ENCODE assay signal across 10 mouse cellular contexts in the genomic region with DNA sequence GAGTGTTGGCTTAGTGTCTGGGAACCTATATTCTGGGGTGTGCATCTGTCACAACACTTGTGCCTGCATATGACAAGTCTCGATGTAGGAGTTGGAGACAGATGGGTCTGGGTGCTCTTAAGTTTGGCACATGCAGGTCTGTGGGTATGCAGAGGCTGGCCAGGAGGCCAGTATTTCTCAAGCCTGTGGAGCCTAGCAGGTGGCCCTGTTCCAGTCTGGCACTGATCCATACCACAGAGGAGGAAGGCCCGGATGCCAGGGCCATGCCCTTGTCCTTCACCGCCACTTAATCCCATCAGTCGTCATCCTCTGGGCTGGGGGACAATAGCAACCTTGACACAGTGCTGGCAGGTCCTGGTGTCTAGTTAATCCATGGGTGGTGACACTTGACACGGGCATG. TPM values are rescaled to one million over a fixed set of nuclear protein-coding genes. Genes with fewer than 3 reads are reported as not detected.
DNase-seq lines count a peak whose midpoint lies in the region; ATAC-seq and TF ChIP-seq lines count a peak whose summit lies in the region.
"Had no signal": no experiment of that assay in that cellular context is flagged by ENCODE, and none has a peak within 500 bp of the region (broad histone marks: within the 10 kb centered on the region; RNA-seq: fewer than 3 reads in every experiment).

No protein-coding gene starts in this region.

- WGBS in heart, adult 2 months: 38% methylated on average over 5 of the region's 5 CpGs
- WGBS in heart, embryonic 11.5 days (ENCODE audit: insufficient replicate concordance): 65% methylated on average over 5 of the region's 5 CpGs
- WGBS in lung, adult 2 months: 36% methylated on average over 5 of the region's 5 CpGs
- WGBS in hindbrain, embryonic 10.5 days: 74% methylated on average over 5 of the region's 5 CpGs

- H3K9me3 ChIP-seq in heart, embryonic 11.5 days (replicated peaks; ENCODE audit: control insufficient read depth, low read length): no peaks in the 10 kb centered on the region
- H3K9me3 ChIP-seq in hindbrain, embryonic 10.5 days: no peaks in the 10 kb centered on the region
- H3K9me3 ChIP-seq: liver, embryonic 13.5 days; neural tube, embryonic 12.5 days had no signal

- H3K27me3 ChIP-seq in heart, adult 2 months (ENCODE audit: control insufficient read depth, insufficient read depth, low read length): no peaks in the 10 kb centered on the region
- H3K27me3 ChIP-seq in heart, embryonic 11.5 days (ENCODE audit: control insufficient read depth, insufficient read depth, low read length): no peaks in the 10 kb centered on the region
- no peaks in the 10 kb centered on the region for H3K27me3 ChIP-seq in hindbrain, embryonic 10.5 days (ENCODE audit: insufficient read depth, poor library complexity, severe bottlenecking)
- H3K27me3 ChIP-seq: liver, embryonic 13.5 days; neural tube, embryonic 12.5 days had no signal

- no peak overlapping the region for H3K4me3 ChIP-seq in heart, adult 2 months
- no peak overlapping the region for H3K4me3 ChIP-seq in heart, embryonic 11.5 days (ENCODE audit: low read depth, low read length)
- no peak overlapping the region for H3K4me3 ChIP-seq in lung, adult 2 months (replicated peaks; ENCODE audit: extremely low read depth, low read depth, low read length)
- H3K4me3 ChIP-seq in hindbrain, embryonic 10.5 days: no peak overlapping the region
- H3K4me3 ChIP-seq: liver, embryonic 13.5 days; neural tube, embryonic 12.5 days had no signal

- no peak overlapping the region for H3K9ac ChIP-seq in heart, adult 2 months (ENCODE audit: low read depth, low read length)
- no peak overlapping the region for H3K9ac ChIP-seq in heart, embryonic 11.5 days (ENCODE audit: low read depth, low read length)
- H3K9ac ChIP-seq: liver, embryonic 13.5 days; neural tube, embryonic 12.5 days had no signal

- peak; percentile 48 to 66 for DNase-seq in heart, adult 2 months
- DNase-seq in adrenal gland, adult (ENCODE audit: inconsistent age in 2 of 2, low spot score in 1 of 2): peak; percentile 88 to 96
- peak; percentile 40 for DNase-seq in gastrocnemius, postnatal 14 days
- peak; percentile 24 for DNase-seq in lung, adult 2 months
- DNase-seq in spleen, postnatal 36 days (ENCODE audit: low spot score in 2 of 2): no peak
- no peak for DNase-seq in hindbrain, embryonic 10.5 days (ENCODE audit: low spot score)
- DNase-seq in testis, postnatal 14 days (ENCODE audit: low spot score): no peak
- DNase-seq: liver, embryonic 13.5 days had no signal

- no peak for TF ChIP-seq EP300 in heart, adult 2 months (IDR thresholded peaks at IDR 0.05; ENCODE audit: insufficient read depth, low read depth, low read length)

- H3K4me2 ChIP-seq in heart, embryonic 11.5 days: no peak overlapping the region
- H3K4me2 ChIP-seq: liver, embryonic 13.5 days; neural tube, embryonic 12.5 days had no signal

- ATAC-seq in heart, embryonic 11.5 days (replicated peaks; ENCODE audit: insufficient number of reproducible peaks, low FRiP score, low TSS enrichment): no peak

- peaks cover 1% of the 10 kb centered on the region; the same call in 1 of the 2 replicates for H3K4me1 ChIP-seq in heart, adult 2 months (ENCODE audit: control insufficient read depth, insufficient read depth, low read length)
- H3K4me1 ChIP-seq in heart, embryonic 11.5 days (ENCODE audit: control insufficient read depth, insufficient read depth, low read length): no peaks in the 10 kb centered on the region
- H3K4me1 ChIP-seq in lung, adult 2 months (ENCODE audit: control insufficient read depth, insufficient read depth, low read length): no peaks in the 10 kb centered on the region
- peaks cover 15% of the 10 kb centered on the region; the same call in 1 of the 2 replicates for H3K4me1 ChIP-seq in hindbrain, embryonic 10.5 days (replicated peaks)
- H3K4me1 ChIP-seq: liver, embryonic 13.5 days; neural tube, embryonic 12.5 days had no signal

- no peaks in the 10 kb centered on the region for H3K79me2 ChIP-seq in heart, adult 2 months (replicated peaks; ENCODE audit: control insufficient read depth, insufficient read depth, low read length)

- H3K36me3 ChIP-seq in heart, adult 2 months (ENCODE audit: control insufficient read depth, insufficient read depth, low read length): no peaks in the 10 kb centered on the region
- H3K36me3 ChIP-seq in heart, embryonic 11.5 days (ENCODE audit: control insufficient read depth, insufficient read depth, low read length): no peaks in the 10 kb centered on the region
- no peaks in the 10 kb centered on the region for H3K36me3 ChIP-seq in hindbrain, embryonic 10.5 days
- H3K36me3 ChIP-seq: liver, embryonic 13.5 days; neural tube, embryonic 12.5 days had no signal

- no peak for TF ChIP-seq CTCF in heart, adult 2 months (IDR thresholded peaks at IDR 0.05)
- TF ChIP-seq CTCF in lung, adult 2 months (IDR thresholded peaks at IDR 0.05; ENCODE audit: insufficient read depth, low read length): no peak

- TF ChIP-seq POLR2A in heart, adult 2 months (IDR thresholded peaks at IDR 0.05; ENCODE audit: insufficient read depth, low read depth, low read length): no peak
- TF ChIP-seq POLR2A in lung, adult 2 months (IDR thresholded peaks at IDR 0.05; ENCODE audit: borderline replicate concordance, extremely low read depth, low read depth, low read length): no peak

- intact Hi-C loops in heart, adult 2 months (cut with DNase I): no loop called here
- intact Hi-C loops in gastrocnemius, postnatal 14 days (cut with DNase I; ENCODE audit: low total_unique reads): no loop called here

- H3K27ac ChIP-seq in heart, adult 2 months: no peak overlapping the region
- H3K27ac ChIP-seq in heart, embryonic 11.5 days (ENCODE audit: low read depth, low read length): no peak overlapping the region
- no peak overlapping the region for H3K27ac ChIP-seq in hindbrain, embryonic 10.5 days
- H3K27ac ChIP-seq: liver, embryonic 13.5 days; neural tube, embryonic 12.5 days had no signal

RNA-seq across cellular contexts. Expression of gene Bpifb3, which starts 3.9 kb away (rescaled TPM):
- total RNA-seq in heart, adult 2 months (2021): not detected
- polyA plus RNA-seq in heart, adult 2 months (2012; rRNA removed): not detected in 2 replicates
- not detected in 2 replicates for polyA plus RNA-seq in heart, embryonic 11.5 days (2014; fragmentation: Nextera tagmentation; extraction: Ambion mirVana)
- not detected for total RNA-seq in gastrocnemius, postnatal 14 days (2021)
- not detected in 2 replicates for polyA plus RNA-seq in lung, adult 2 months (2012; rRNA removed)
- polyA plus RNA-seq in hindbrain, embryonic 10.5 days (2016; fragmentation: Nextera tagmentation; extraction: Ambion mirVana): not detected in 2 replicates
- polyA plus RNA-seq: liver, embryonic 13.5 days; neural tube, embryonic 12.5 days had no signal

RNA-seq across cellular contexts. Expression of gene Bpifb6, which starts 14.0 kb away (rescaled TPM):
- total RNA-seq in heart, adult 2 months (2021): not detected
- polyA plus RNA-seq in heart, adult 2 months (2012; rRNA removed): not detected in 2 replicates
- not detected in 2 replicates for polyA plus RNA-seq in heart, embryonic 11.5 days (2014; fragmentation: Nextera tagmentation; extraction: Ambion mirVana)
- not detected for total RNA-seq in gastrocnemius, postnatal 14 days (2021)
- not detected in 2 replicates for polyA plus RNA-seq in lung, adult 2 months (2012; rRNA removed)
- polyA plus RNA-seq in hindbrain, embryonic 10.5 days (2016; fragmentation: Nextera tagmentation; extraction: Ambion mirVana): not detected in 2 replicates
- polyA plus RNA-seq: liver, embryonic 13.5 days; neural tube, embryonic 12.5 days had no signal

RNA-seq across cellular contexts. Expression of gene Bpifb4, which starts 23.9 kb away (rescaled TPM):
- total RNA-seq in heart, adult 2 months (2021): not detected
- polyA plus RNA-seq in heart, adult 2 months (2012; rRNA removed): not detected in 2 replicates
- polyA plus RNA-seq in heart, embryonic 11.5 days (2014; fragmentation: Nextera tagmentation; extraction: Ambion mirVana): not detected in 2 replicates
- total RNA-seq in gastrocnemius, postnatal 14 days (2021): not detected
- polyA plus RNA-seq in lung, adult 2 months (2012; rRNA removed): not detected in 2 replicates
- not detected in 2 replicates for polyA plus RNA-seq in hindbrain, embryonic 10.5 days (2016; fragmentation: Nextera tagmentation; extraction: Ambion mirVana)
- polyA plus RNA-seq: liver, embryonic 13.5 days; neural tube, embryonic 12.5 days had no signal

RNA-seq across cellular contexts. Expression of gene Bpifb2, which starts 39.3 kb away (rescaled TPM):
- not detected for total RNA-seq in heart, adult 2 months (2021)
- polyA plus RNA-seq in heart, adult 2 months (2012; rRNA removed): not detected in 2 replicates
- polyA plus RNA-seq in heart, embryonic 11.5 days (2014; fragmentation: Nextera tagmentation; extraction: Ambion mirVana): not detected in 2 replicates
- not detected for total RNA-seq in gastrocnemius, postnatal 14 days (2021)
- not detected in 2 replicates for polyA plus RNA-seq in lung, adult 2 months (2012; rRNA removed)
- polyA plus RNA-seq in hindbrain, embryonic 10.5 days (2016; fragmentation: Nextera tagmentation; extraction: Ambion mirVana): not detected in 2 replicates
- polyA plus RNA-seq: liver, embryonic 13.5 days; neural tube, embryonic 12.5 days had no signal

RNA-seq across cellular contexts. Expression of gene Sun5, which starts 43.3 kb away (rescaled TPM):
- total RNA-seq in heart, adult 2 months (2021): not detected
- not detected in 2 replicates for polyA plus RNA-seq in heart, adult 2 months (2012; rRNA removed)
- polyA plus RNA-seq in heart, embryonic 11.5 days (2014; fragmentation: Nextera tagmentation; extraction: Ambion mirVana): not detected in 2 replicates
- total RNA-seq in gastrocnemius, postnatal 14 days (2021): not detected
- not detected in 2 replicates for polyA plus RNA-seq in lung, adult 2 months (2012; rRNA removed)
- polyA plus RNA-seq in hindbrain, embryonic 10.5 days (2016; fragmentation: Nextera tagmentation; extraction: Ambion mirVana): not detected in 2 replicates
- polyA plus RNA-seq: liver, embryonic 13.5 days; neural tube, embryonic 12.5 days had no signal

Comparison
In these comparisons a context has a peak if more than half of its experiments do, and no peak if none do; other contexts are left out.
1. DNase-seq: peak in heart, adult 2 months (2 of 2), adrenal gland, adult (2 of 2), gastrocnemius, postnatal 14 days (single experiment) and lung, adult 2 months (single experiment); none in spleen, postnatal 36 days (0 of 2), hindbrain, embryonic 10.5 days (single experiment) and testis, postnatal 14 days (single experiment).